19 mouse cellular contexts compared by ENCODE assay signal in genomic region chr9:83273361-83273975, GRCm38 (mm10).
DNase-seq lines count a peak whose midpoint lies in the region; ATAC-seq and TF ChIP-seq lines count a peak whose summit lies in the region.
"Had no signal": no experiment of that assay in that cellular context is flagged by ENCODE, and none has a peak within 500 bp of the region (broad histone marks: within the 10 kb centered on the region; RNA-seq: fewer than 3 reads in every experiment).

No protein-coding gene starts in this region.

- no peak overlapping the region for H3K4me3 ChIP-seq in hindbrain, postnatal 0 days (ENCODE audit: low read length)
- H3K4me3 ChIP-seq in hindbrain, embryonic 14.5 days (replicated peaks; ENCODE audit: low read length), result no peak overlapping the region
- H3K4me3 ChIP-seq in lung, postnatal 0 days (ENCODE audit: low read depth, low read length), result no peak overlapping the region
- H3K4me3 ChIP-seq: forebrain, embryonic 13.5 days; heart, embryonic 13.5 days; midbrain, embryonic 13.5 days; myocyte had no signal

- DNase-seq in hindbrain, postnatal 0 days (ENCODE audit: low spot score), result peak; percentile 17
- no peak for DNase-seq in hindbrain, embryonic 14.5 days (ENCODE audit: low spot score)
- DNase-seq in lung, postnatal 0 days (ENCODE audit: low spot score), result peak; percentile 8
- no peak for DNase-seq in lung, postnatal 10 days
- peak; percentile 46 for DNase-seq in adipocyte (ENCODE audit: low spot score)
- DNase-seq in brain, embryonic 14.5 days (ENCODE audit: low read depth), result peak; percentile 43
- DNase-seq in testis, postnatal 10 days (ENCODE audit: low spot score), result no peak
- DNase-seq: kidney, adult 11 months; layer of hippocampus, postnatal 36 days; right cerebral cortex, adult 18-20 months; thymus, postnatal 4 days had no signal

- no peak overlapping the region for H3K9ac ChIP-seq in hindbrain, postnatal 0 days (replicated peaks; ENCODE audit: low read length)
- H3K9ac ChIP-seq in hindbrain, embryonic 14.5 days, result no peak overlapping the region
- no peak overlapping the region for H3K9ac ChIP-seq in lung, postnatal 0 days (replicated peaks; ENCODE audit: low read depth)
- H3K9ac ChIP-seq: forebrain, embryonic 13.5 days; heart, embryonic 13.5 days; liver, embryonic 14.5 days; midbrain, embryonic 13.5 days had no signal

- no peak overlapping the region for H3K27ac ChIP-seq in hindbrain, postnatal 0 days
- no peak overlapping the region for H3K27ac ChIP-seq in hindbrain, embryonic 14.5 days
- H3K27ac ChIP-seq in lung, postnatal 0 days (ENCODE audit: low read length), result no peak overlapping the region
- H3K27ac ChIP-seq: forebrain, embryonic 13.5 days; heart, embryonic 13.5 days; kidney, postnatal 0 days; liver, embryonic 14.5 days; midbrain, embryonic 13.5 days had no signal

- ATAC-seq in hindbrain, postnatal 0 days, result no peak
- no peak for ATAC-seq in hindbrain, embryonic 14.5 days (ENCODE audit: low FRiP score)
- ATAC-seq in lung, postnatal 0 days, result no peak
- ATAC-seq: forebrain, embryonic 13.5 days; hindbrain, embryonic 16.5 days; midbrain, embryonic 13.5 days had no signal

- no peak for TF ChIP-seq EP300 in lung, postnatal 0 days (IDR thresholded peaks at IDR 0.05)

- TF ChIP-seq CTCF in hindbrain, postnatal 0 days (IDR thresholded peaks at IDR 0.05; ENCODE audit: low read depth), result no peak
- TF ChIP-seq CTCF in lung, postnatal 0 days (IDR thresholded peaks at IDR 0.05), result no peak
- no peak for TF ChIP-seq CTCF in brain, embryonic 14.5 days (IDR thresholded peaks at IDR 0.05; ENCODE audit: borderline replicate concordance, extremely low read depth, insufficient read depth, insufficient read length)

- H3K27me3 ChIP-seq in hindbrain, postnatal 0 days (ENCODE audit: insufficient read depth, low read length), result no peaks in the 10 kb centered on the region
- H3K27me3 ChIP-seq in hindbrain, embryonic 14.5 days (ENCODE audit: control insufficient read depth, insufficient read depth, low read length), result no peaks in the 10 kb centered on the region
- H3K27me3 ChIP-seq in lung, postnatal 0 days (replicated peaks; ENCODE audit: insufficient read depth, low read length), result no peaks in the 10 kb centered on the region
- H3K27me3 ChIP-seq: forebrain, embryonic 13.5 days; heart, embryonic 13.5 days; midbrain, embryonic 13.5 days had no signal

- 81% methylated on average over 9 of the region's 9 CpGs for WGBS in hindbrain, postnatal 0 days
- WGBS in hindbrain, embryonic 14.5 days, result 85% methylated on average over 9 of the region's 9 CpGs
- WGBS in lung, postnatal 0 days, result 72% methylated on average over 9 of the region's 9 CpGs

- H3K4me2 ChIP-seq in hindbrain, postnatal 0 days (ENCODE audit: low read depth, low read length), result no peak overlapping the region
- H3K4me2 ChIP-seq in hindbrain, embryonic 14.5 days (replicated peaks), result no peak overlapping the region
- H3K4me2 ChIP-seq in lung, postnatal 0 days (replicated peaks; ENCODE audit: low read depth, low read length), result no peak overlapping the region
- H3K4me2 ChIP-seq: forebrain, embryonic 13.5 days; heart, embryonic 13.5 days; midbrain, embryonic 13.5 days had no signal

- H3K36me3 ChIP-seq in hindbrain, postnatal 0 days (ENCODE audit: insufficient read depth, low read length), result no peaks in the 10 kb centered on the region
- H3K36me3 ChIP-seq in hindbrain, embryonic 14.5 days (replicated peaks; ENCODE audit: control insufficient read depth, insufficient read depth), result no peaks in the 10 kb centered on the region
- no peaks in the 10 kb centered on the region for H3K36me3 ChIP-seq in lung, postnatal 0 days (ENCODE audit: insufficient read depth, low read length)
- H3K36me3 ChIP-seq: G1E; heart, embryonic 13.5 days; midbrain, embryonic 13.5 days had no signal

- H3K4me1 ChIP-seq in hindbrain, postnatal 0 days (ENCODE audit: insufficient read depth, low read length), result no peaks in the 10 kb centered on the region
- no peaks in the 10 kb centered on the region for H3K4me1 ChIP-seq in hindbrain, embryonic 14.5 days (replicated peaks; ENCODE audit: control insufficient read depth, insufficient read depth, low read length)
- H3K4me1 ChIP-seq in lung, postnatal 0 days (ENCODE audit: insufficient read depth, low read depth, low read length), result no peaks in the 10 kb centered on the region
- H3K4me1 ChIP-seq: forebrain, embryonic 13.5 days; midbrain, embryonic 13.5 days had no signal

- H3K9me3 ChIP-seq in hindbrain, postnatal 0 days (ENCODE audit: low read length), result no peaks in the 10 kb centered on the region
- H3K9me3 ChIP-seq in hindbrain, embryonic 14.5 days (ENCODE audit: control insufficient read depth, low read length), result no peaks in the 10 kb centered on the region
- no peaks in the 10 kb centered on the region for H3K9me3 ChIP-seq in lung, postnatal 0 days (ENCODE audit: low read length)
- H3K9me3 ChIP-seq: forebrain, embryonic 13.5 days; G1E; heart, embryonic 13.5 days; midbrain, embryonic 13.5 days had no signal

- no peak for TF ChIP-seq POLR2A in brain, embryonic 14.5 days (IDR thresholded peaks at IDR 0.05; ENCODE audit: borderline replicate concordance, extremely low read depth, insufficient read depth, insufficient read length, poor library complexity, severe bottlenecking)

Comparison
In these comparisons a context has a peak if more than half of its experiments do, and no peak if none do; other contexts are left out.
1. DNase-seq: peak in hindbrain, postnatal 0 days (single experiment), lung, postnatal 0 days (single experiment), adipocyte (single experiment) and brain, embryonic 14.5 days (single experiment); none in hindbrain, embryonic 14.5 days (single experiment), lung, postnatal 10 days (single experiment) and testis, postnatal 10 days (single experiment).